Mouse (Mus musculus) olfactory bulb, adult 2 months (tissue): Measurements from ENCODE around the gene Pnpla1. TPM values are rescaled to one million over a fixed set of nuclear protein-coding genes. Genes with fewer than 3 reads are reported as not detected.

Source experiments
- H3K27ac ChIP-seq: fragments of 200-500 bp; 2 replicates; pipeline ENCODE4 v1.5.1; 2012; ENCODE audit warnings: low read depth, low read length; ENCODE audit not compliant: insufficient read depth
- H3K4me1 ChIP-seq: fragments of 200-500 bp; 2 replicates; pipeline ENCODE4 v1.6.1; 2012; ENCODE audit warnings: low read length; ENCODE audit not compliant: control insufficient read depth, insufficient read depth
- H3K4me3 ChIP-seq: fragments of 200-500 bp; 2 replicates; pipeline ENCODE4 v1.5.1; 2012; ENCODE audit warnings: mild to moderate bottlenecking, low read depth, low read length, moderate library complexity; ENCODE audit not compliant: insufficient read depth
- CTCF ChIP-seq: fragments of 200-500 bp; IDR thresholded peaks from 2 replicates; pipeline ENCODE4 v1.5.1; 2012; ENCODE audit warnings: low read depth, mild to moderate bottlenecking, low read length, moderate library complexity; ENCODE audit not compliant: insufficient read depth
- POLR2A ChIP-seq: fragments of 200-500 bp; IDR thresholded peaks from 2 replicates; pipeline ENCODE4 v1.6.1; 2012; ENCODE audit warnings: mild to moderate bottlenecking, low read depth, low read length, moderate library complexity; ENCODE audit not compliant: insufficient read depth
- WGBS: fragments of 180-500 bp; shearing (Covaris S2); methylation state at CpG from one replicate; pipeline ENCODE4 v1.1.7; 2018; 5-methylcytosine and 5-hydroxymethylcytosine counted together
- polyA plus RNA-seq: library from polyadenylated mRNA; stranded (reverse); fragments of >200 nt; gene quantifications from 2 replicates; pipeline ENCODE4 v1.2.4, GENCODE M21; 2012; ENCODE audit warnings: low replicate concordance; ENCODE audit not compliant: missing spikeins, insufficient read depth, insufficient read length

Gene Pnpla1
- polyA plus RNA-seq, 1 experiment, result not detected

- no peak overlapping the region for H3K27ac ChIP-seq
- 82% methylated on average over 4 of the region's 4 CpGs for WGBS
- no peak for TF ChIP-seq CTCF
- no peak for TF ChIP-seq POLR2A
These were observed 74.1 kb downstream of the Pnpla1 start for GRCm38 (mm10) chr17:28932274-28932673.

GRCm38 (mm10) chr17:28934120-28934916, 76.1 kb downstream of the Pnpla1 start:
- H3K4me1 ChIP-seq, result peaks cover 9% of the 10 kb centered on the region
- H3K27ac ChIP-seq, result no peak overlapping the region
- TF ChIP-seq POLR2A (no peak), CTCF (no peak)
- 75% methylated on average over 19 of the region's 19 CpGs for WGBS
- H3K4me3 ChIP-seq, result no peak overlapping the region

More at GRCm38 (mm10) chr17:28932274-28932673, 74.1 kb downstream of the Pnpla1 start:
- no peak overlapping the region for H3K4me3 ChIP-seq
- peaks cover 9% of the 10 kb centered on the region for H3K4me1 ChIP-seq

- Histone ChIP-seq H3K27ac (no peak overlapping the region), H3K4me3 (no peak overlapping the region), H3K4me1 (no peaks in the 10 kb centered on the region)
- WGBS, result 92% methylated on average over 7 of the region's 7 CpGs
- TF ChIP-seq CTCF (no peak), POLR2A (no peak)
These were observed 77.9 kb downstream of the Pnpla1 start for GRCm38 (mm10) chr17:28936133-28936532.

- no peaks in the 10 kb centered on the region for H3K4me1 ChIP-seq
- H3K4me3 ChIP-seq, result no peak overlapping the region
- H3K27ac ChIP-seq, result no peak overlapping the region
- no peak for TF ChIP-seq POLR2A
- 0 out of 2 replicates have a peak, but pooled peaks have one; percentile 12 for TF ChIP-seq CTCF
- 78% methylated on average over 10 of the region's 10 CpGs for WGBS
These were observed 78.6 kb downstream of the Pnpla1 start for GRCm38 (mm10) chr17:28936622-28937345.

Other genes with a start within 250 kb of the Pnpla1 start
- gene Srpk1, start 235.7 kb upstream of the Pnpla1 start, polyA plus RNA-seq, result 455 TPM in 1 of 2 replicates, not detected in the other
- gene Slc26a8, start 168.2 kb upstream of the Pnpla1 start, polyA plus RNA-seq, result not detected in 2 replicates
- gene Mapk14, start 167.1 kb upstream of the Pnpla1 start, polyA plus RNA-seq, result not detected in 2 replicates
- gene AC170998.1, start 132.3 kb upstream of the Pnpla1 start, polyA plus RNA-seq, result not detected in 2 replicates
- gene Mapk13, start 89.1 kb upstream of the Pnpla1 start, polyA plus RNA-seq, result not detected in 2 replicates
- not detected in 2 replicates for gene Brpf3, start 57.3 kb upstream of the Pnpla1 start, polyA plus RNA-seq
- gene 4930539E08Rik, start 56.9 kb downstream of the Pnpla1 start, polyA plus RNA-seq, result not detected in 2 replicates
- not detected in 2 replicates for gene Pxt1, start 85.4 kb downstream of the Pnpla1 start, polyA plus RNA-seq
- not detected in 2 replicates for gene Kctd20, start 93.5 kb downstream of the Pnpla1 start, polyA plus RNA-seq
- 164 and 189 TPM in 2 replicates for gene Stk38, start 149.6 kb downstream of the Pnpla1 start, polyA plus RNA-seq
- gene Srsf3, start 174.2 kb downstream of the Pnpla1 start, polyA plus RNA-seq, result 273 and 350 TPM in 2 replicates
- gene Cdkn1a, start 232.6 kb downstream of the Pnpla1 start, polyA plus RNA-seq, result not detected in 2 replicates